Mouse (Mus musculus): ENCODE results near the gene Taf9.
A peak's percentile ranks its signal among the peaks of the same experiment; 100 is the strongest.

Taf9 gene

GRCm38 (mm10) chr13:100651439-100652186 is at the start of gene Taf9:
Taf9 (plus strand) TSS chr13:100651579.
- no peak for DNase-seq

GRCm38 (mm10) chr13:100602239-100602902 is 49.0 kb upstream of the Taf9 start:
- no peak for DNase-seq

GRCm38 (mm10) chr13:100603031-100603737 is 48.2 kb upstream of the Taf9 start:
- no peak for DNase-seq

GRCm38 (mm10) chr13:100603738-100604095 is 47.7 kb upstream of the Taf9 start:
- DNase-seq, result no peak

- DNase-seq, result no peak
Observed at GRCm38 (mm10) chr13:100605845-100606244, 45.5 kb upstream of the Taf9 start.

- DNase-seq, result no peak
Observed at GRCm38 (mm10) chr13:100607756-100608155, 43.6 kb upstream of the Taf9 start.

- DNase-seq, result no peak
Observed at GRCm38 (mm10) chr13:100611266-100611665, 40.1 kb upstream of the Taf9 start.

- DNase-seq, result no peak
Observed at GRCm38 (mm10) chr13:100612251-100612650, 39.1 kb upstream of the Taf9 start.

GRCm38 (mm10) chr13:100612903-100613302 is 38.5 kb upstream of the Taf9 start:
- DNase-seq, result no peak

- DNase-seq, result no peak
Observed at GRCm38 (mm10) chr13:100616181-100617087, 34.9 kb upstream of the Taf9 start, which contains the start of gene Marveld2. Marveld2 (minus strand) TSS chr13:100616971.

- no peak for DNase-seq
Observed at GRCm38 (mm10) chr13:100617583-100617982, 33.8 kb upstream of the Taf9 start.

GRCm38 (mm10) chr13:100622241-100622640 is 29.1 kb upstream of the Taf9 start:
- DNase-seq, result no peak

- DNase-seq, result no peak
Observed at GRCm38 (mm10) chr13:100634106-100634691, 17.2 kb upstream of the Taf9 start.

GRCm38 (mm10) chr13:100642471-100643209 is 8.7 kb upstream of the Taf9 start:
- DNase-seq, result no peak

GRCm38 (mm10) chr13:100648223-100648622 is 3.2 kb upstream of the Taf9 start:
- no peak for DNase-seq

GRCm38 (mm10) chr13:100650550-100651438 is 585 bp upstream of the Taf9 start, which contains the start of the genes Ak6 and Rad17:
Ak6 (plus strand) TSS chr13:100650979.
Rad17 (minus strand) TSS chr13:100651051.
- peak; percentile 93 for DNase-seq

GRCm38 (mm10) chr13:100658091-100658490 is 6.7 kb downstream of the Taf9 start:
- DNase-seq, result no peak

- DNase-seq, result no peak
Observed at GRCm38 (mm10) chr13:100659864-100660456, 8.6 kb downstream of the Taf9 start.

- DNase-seq, result no peak
Observed at GRCm38 (mm10) chr13:100669291-100670022, 18.1 kb downstream of the Taf9 start, which contains the start of gene Ccdc125. Ccdc125 (plus strand) TSS chr13:100669717.
